Mouse (Mus musculus): Measurements from ENCODE around the gene Mast4.

Gene Mast4

GRCm38 (mm10) chr13:103056451-103056850, 277.8 kb downstream of the Mast4 start:
- no peak for DNase-seq (ENCODE audit: low spot score)

GRCm38 (mm10) chr13:103052661-103053060, 281.6 kb downstream of the Mast4 start:
- no peak for DNase-seq (ENCODE audit: low spot score)

- DNase-seq (ENCODE audit: low spot score): no peak
These were observed 285.3 kb downstream of the Mast4 start for GRCm38 (mm10) chr13:103048954-103049353.

GRCm38 (mm10) chr13:103043692-103044091, 290.6 kb downstream of the Mast4 start:
- no peak for DNase-seq (ENCODE audit: low spot score)

GRCm38 (mm10) chr13:103043011-103043410, 291.3 kb downstream of the Mast4 start:
- DNase-seq (ENCODE audit: low spot score): no peak

- DNase-seq (ENCODE audit: low spot score): no peak
These were observed 296.8 kb downstream of the Mast4 start for GRCm38 (mm10) chr13:103037466-103037865.

- no peak for DNase-seq (ENCODE audit: low spot score)
These were observed 304.9 kb downstream of the Mast4 start for GRCm38 (mm10) chr13:103029377-103029776.

GRCm38 (mm10) chr13:103027456-103028078, 306.7 kb downstream of the Mast4 start:
- no peak for DNase-seq (ENCODE audit: low spot score)

GRCm38 (mm10) chr13:103025461-103025860, 308.8 kb downstream of the Mast4 start:
- no peak for DNase-seq (ENCODE audit: low spot score)

- no peak for DNase-seq (ENCODE audit: low spot score)
These were observed 315.8 kb downstream of the Mast4 start for GRCm38 (mm10) chr13:103018481-103018880.

GRCm38 (mm10) chr13:103017661-103018060, 316.6 kb downstream of the Mast4 start:
- no peak for DNase-seq (ENCODE audit: low spot score)

- no peak for DNase-seq (ENCODE audit: low spot score)
These were observed 319.1 kb downstream of the Mast4 start for GRCm38 (mm10) chr13:103015131-103015750.

- DNase-seq (ENCODE audit: low spot score): no peak
These were observed 319.7 kb downstream of the Mast4 start for GRCm38 (mm10) chr13:103014631-103015030.

GRCm38 (mm10) chr13:103014222-103014621, 320.1 kb downstream of the Mast4 start:
- DNase-seq (ENCODE audit: low spot score): no peak

- no peak for DNase-seq (ENCODE audit: low spot score)
These were observed 329.1 kb downstream of the Mast4 start for GRCm38 (mm10) chr13:103005227-103005626.

- no peak for DNase-seq (ENCODE audit: low spot score)
These were observed 332.5 kb downstream of the Mast4 start for GRCm38 (mm10) chr13:103001831-103002230.

- no peak for DNase-seq (ENCODE audit: low spot score)
These were observed 333.4 kb downstream of the Mast4 start for GRCm38 (mm10) chr13:103000891-103001290.

GRCm38 (mm10) chr13:102994098-102994497, 340.2 kb downstream of the Mast4 start:
- DNase-seq (ENCODE audit: low spot score): no peak

GRCm38 (mm10) chr13:102992680-102993423, 341.4 kb downstream of the Mast4 start:
- DNase-seq (ENCODE audit: low spot score): no peak

GRCm38 (mm10) chr13:102991928-102992327, 342.4 kb downstream of the Mast4 start:
- DNase-seq (ENCODE audit: low spot score): no peak

GRCm38 (mm10) chr13:102991196-102991595, 343.1 kb downstream of the Mast4 start:
- DNase-seq (ENCODE audit: low spot score): no peak

GRCm38 (mm10) chr13:102990085-102990484, 344.2 kb downstream of the Mast4 start:
- no peak for DNase-seq (ENCODE audit: low spot score)

- no peak for DNase-seq (ENCODE audit: low spot score)
These were observed 344.7 kb downstream of the Mast4 start for GRCm38 (mm10) chr13:102989616-102990015.
